Mouse (Mus musculus) liver, embryonic 14.5 days (tissue): Measurements from ENCODE around the gene Cntn2.

Experiments used
- CTCF ChIP-seq: IDR thresholded peaks from 2 replicates; pipeline ENCODE4 v1.5.1; 2016; ENCODE audit warnings: antibody characterized with exemption, low read depth, control low read depth
- EP300 ChIP-seq: IDR thresholded peaks from 2 replicates; pipeline ENCODE4 v1.6.1; 2016; ENCODE audit warnings: antibody characterized with exemption, low read depth

DNA sequence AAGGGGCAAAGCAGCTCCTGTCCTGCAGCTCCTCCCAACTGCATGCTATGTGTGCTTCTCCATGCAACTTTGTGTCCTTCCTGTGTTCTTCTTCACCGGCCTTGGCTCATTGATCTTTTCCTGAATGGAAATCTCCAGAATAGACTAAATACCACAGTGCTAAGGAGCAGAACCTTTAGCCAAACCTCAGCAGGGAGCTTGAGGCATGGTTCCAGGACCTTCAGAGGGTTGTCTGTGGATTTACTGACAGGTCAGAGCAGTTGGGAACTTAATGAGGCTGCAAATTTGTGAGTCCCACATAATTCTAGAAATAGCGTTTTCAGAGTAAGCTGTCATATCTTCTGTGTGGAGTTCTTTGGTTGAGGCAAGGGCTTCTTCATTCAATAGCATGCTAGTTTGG is 42.5 kb downstream of the Cntn2 start:
- no peak for TF ChIP-seq CTCF
- TF ChIP-seq EP300, result no peak
